Mouse (Mus musculus) forebrain, embryonic 12.5 days (tissue): ENCODE measurements around the gene Snrpa. TPM values are rescaled to one million over a fixed set of nuclear protein-coding genes. Genes with fewer than 3 reads are reported as not detected.

Experiments
- ATAC-seq: fragments of 200-750 bp; cut with Nextera tagmentation; 2 replicates; pipeline ENCODE4 v1.8.0; 2017; ENCODE audit warnings: moderate TSS enrichment; ENCODE audit not compliant: low FRiP score
- H3K27ac ChIP-seq: fragments of 300-500 bp; sonication (generic); 2 replicates; pipeline ENCODE4 v1.5.1; 2016; ENCODE audit warnings: mild to moderate bottlenecking
- H3K27me3 ChIP-seq: fragments of 300-500 bp; sonication (generic); 2 replicates; pipeline ENCODE4 v1.6.1; 2016; ENCODE audit warnings: mild to moderate bottlenecking
- H3K36me3 ChIP-seq: fragments of 300-500 bp; sonication (generic); replicated peaks from 2 replicates; pipeline ENCODE4 v1.6.1; 2016; ENCODE audit warnings: mild to moderate bottlenecking
- H3K4me1 ChIP-seq: fragments of 300-500 bp; sonication (generic); 2 replicates; pipeline ENCODE4 v1.6.1; 2016
- H3K4me2 ChIP-seq: fragments of 300-500 bp; sonication (generic); 2 replicates; pipeline ENCODE4 v1.6.1; 2016; ENCODE audit warnings: mild to moderate bottlenecking, moderate library complexity
- H3K4me3 ChIP-seq: fragments of 300-500 bp; sonication (generic); replicated peaks from 2 replicates; pipeline ENCODE4 v1.5.1; 2016; ENCODE audit warnings: mild to moderate bottlenecking
- H3K9ac ChIP-seq: fragments of 300-500 bp; sonication (generic); 2 replicates; pipeline ENCODE4 v1.6.1; 2016; ENCODE audit warnings: mild to moderate bottlenecking
- H3K9me3 ChIP-seq: fragments of 300-500 bp; sonication (generic); 2 replicates; pipeline ENCODE4 v1.6.1; 2016
- WGBS: fragments of 180-500 bp; shearing (Covaris S2); methylation state at CpG from one replicate; pipeline ENCODE4 v1.1.7; 2016; 5-methylcytosine and 5-hydroxymethylcytosine counted together
- polyA plus RNA-seq: library from polyadenylated mRNA; unstranded; fragments of >200 nt; fragmentation: Nextera tagmentation; extraction: Ambion mirVana; gene quantifications from 2 replicates; pipeline ENCODE4 v1.2.1, GENCODE M21; 2016

The Snrpa gene
- polyA plus RNA-seq, 1 experiment from 2014 or later, result 302 TPM

DNA sequence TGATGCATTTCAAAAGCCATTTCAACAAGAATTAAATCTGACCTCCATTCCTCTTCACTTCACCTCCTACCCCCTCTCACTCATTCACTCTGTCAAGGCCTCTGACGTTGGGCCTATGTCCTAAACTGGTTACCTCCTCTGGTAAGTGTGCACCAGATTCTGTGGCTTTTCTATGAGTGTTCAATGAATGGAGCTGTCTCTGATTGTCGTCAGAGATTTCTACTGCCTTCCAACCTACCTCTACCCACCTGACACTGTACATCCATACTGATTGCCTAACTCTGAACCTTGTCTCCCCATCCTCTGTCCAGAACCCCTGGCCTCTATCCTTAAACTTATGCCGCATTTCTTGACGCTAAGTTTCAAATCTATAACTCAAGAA is 18.1 kb downstream of the Snrpa start:
- WGBS, result 19% methylated on average over 4 of the region's 4 CpGs
- peak overlapping the region; percentile 58 for H3K4me2 ChIP-seq
- peak; percentile 1; the same call in 1 of the 2 replicates for ATAC-seq

DNA sequence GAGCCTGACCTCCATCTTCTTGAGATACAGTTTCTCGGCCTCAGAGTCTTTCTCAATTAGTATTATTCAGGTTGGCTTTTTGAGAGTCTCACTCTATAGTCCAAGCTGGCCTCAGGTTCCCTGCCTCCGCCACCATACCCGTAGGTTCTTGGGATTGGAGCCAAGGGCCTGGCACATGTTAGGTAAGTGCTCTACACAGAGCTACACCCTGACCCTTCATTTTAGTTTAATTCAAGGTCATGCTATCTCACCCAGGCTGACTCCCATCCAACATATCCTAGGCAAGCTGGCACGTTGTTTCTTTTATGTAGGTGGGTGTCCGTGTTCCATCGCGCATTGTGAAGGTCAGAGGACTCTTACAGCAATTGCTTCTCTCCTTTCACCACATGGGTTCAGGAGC is 21.2 kb downstream of the Snrpa start:
- ATAC-seq, result no peak
- Histone ChIP-seq H3K4me3 (no peak overlapping the region), H3K4me2 (no peak overlapping the region), H3K36me3 (peaks cover 43% of the 10 kb centered on the region), H3K9ac (no peak overlapping the region), H3K9me3 (no peaks in the 10 kb centered on the region), H3K27me3 (no peaks in the 10 kb centered on the region), H3K27ac (no peak overlapping the region), H3K4me1 (peaks cover 12% of the 10 kb centered on the region)
- WGBS, result 94% methylated on average over 7 of the region's 7 CpGs

More for the DNA sequence above, 18.1 kb downstream of the Snrpa start:
- H3K27me3 ChIP-seq, result no peaks in the 10 kb centered on the region
- H3K9me3 ChIP-seq, result no peaks in the 10 kb centered on the region
- H3K4me3 ChIP-seq, result peak overlapping the region; percentile 72
- peaks cover 22% of the 10 kb centered on the region for H3K36me3 ChIP-seq
- H3K9ac ChIP-seq, result peak overlapping the region; percentile 52
- H3K4me1 ChIP-seq, result peaks cover 12% of the 10 kb centered on the region
- peak overlapping the region; percentile 95 for H3K27ac ChIP-seq

DNA sequence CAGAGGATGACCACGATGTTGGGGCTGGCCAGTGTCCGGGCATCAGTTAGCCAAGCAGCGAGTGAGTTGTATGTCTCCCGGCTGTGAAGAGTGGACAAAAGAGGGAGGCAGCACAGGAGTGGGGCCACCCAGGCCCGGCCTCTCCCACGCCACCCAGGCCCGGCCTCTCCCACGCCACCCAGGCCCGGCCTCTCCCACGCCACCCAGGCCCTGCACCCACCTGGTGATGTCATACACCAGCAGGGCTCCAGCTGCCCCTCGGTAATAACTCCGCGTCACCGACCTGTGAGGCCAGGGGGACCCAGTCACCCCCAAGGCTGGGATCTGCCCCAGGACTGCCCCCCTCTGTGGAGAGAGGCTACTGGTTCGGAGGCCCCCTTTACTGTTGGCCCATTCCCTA is 21.6 kb downstream of the Snrpa start:
- Histone ChIP-seq H3K4me1 (peaks cover 9% of the 10 kb centered on the region), H3K36me3 (peaks cover 43% of the 10 kb centered on the region)

DNA sequence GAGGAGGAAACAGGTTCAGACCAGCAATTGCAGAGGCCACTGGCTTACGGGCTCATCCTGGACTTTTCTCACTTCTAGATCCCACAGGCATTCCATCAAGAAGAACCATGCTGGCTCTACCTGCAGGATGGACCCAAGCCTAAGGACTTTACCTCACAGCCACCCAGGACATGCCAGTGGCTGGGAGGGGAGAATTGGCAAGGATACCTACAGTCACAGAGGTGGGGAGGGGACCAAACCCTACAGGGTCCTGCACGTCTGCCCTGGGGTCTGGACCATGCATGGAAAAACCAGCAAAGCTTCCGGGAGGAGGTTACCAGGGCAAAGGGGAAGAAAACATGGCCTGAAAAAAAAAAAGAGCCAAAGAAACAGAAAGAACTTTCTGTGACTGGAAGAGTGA is 25.1 kb downstream of the Snrpa start:
- H3K27me3 ChIP-seq, result no peaks in the 10 kb centered on the region
- no peak overlapping the region for H3K4me3 ChIP-seq
- H3K4me1 ChIP-seq, result peaks cover 9% of the 10 kb centered on the region
- H3K27ac ChIP-seq, result no peak overlapping the region
- H3K9me3 ChIP-seq, result no peaks in the 10 kb centered on the region
- no peak for ATAC-seq
- H3K9ac ChIP-seq, result no peak overlapping the region
- H3K36me3 ChIP-seq, result peaks cover 43% of the 10 kb centered on the region
- no peak overlapping the region for H3K4me2 ChIP-seq
- 91% methylated on average over 3 of the region's 3 CpGs for WGBS

More for the DNA sequence above, 21.6 kb downstream of the Snrpa start:
- no peak overlapping the region for H3K4me2 ChIP-seq
- no peaks in the 10 kb centered on the region for H3K9me3 ChIP-seq
- H3K4me3 ChIP-seq, result no peak overlapping the region
- H3K27me3 ChIP-seq, result no peaks in the 10 kb centered on the region
- no peak for ATAC-seq
- H3K9ac ChIP-seq, result no peak overlapping the region
- no peak overlapping the region for H3K27ac ChIP-seq
- WGBS, result 96% methylated on average over 15 of the region's 15 CpGs

DNA sequence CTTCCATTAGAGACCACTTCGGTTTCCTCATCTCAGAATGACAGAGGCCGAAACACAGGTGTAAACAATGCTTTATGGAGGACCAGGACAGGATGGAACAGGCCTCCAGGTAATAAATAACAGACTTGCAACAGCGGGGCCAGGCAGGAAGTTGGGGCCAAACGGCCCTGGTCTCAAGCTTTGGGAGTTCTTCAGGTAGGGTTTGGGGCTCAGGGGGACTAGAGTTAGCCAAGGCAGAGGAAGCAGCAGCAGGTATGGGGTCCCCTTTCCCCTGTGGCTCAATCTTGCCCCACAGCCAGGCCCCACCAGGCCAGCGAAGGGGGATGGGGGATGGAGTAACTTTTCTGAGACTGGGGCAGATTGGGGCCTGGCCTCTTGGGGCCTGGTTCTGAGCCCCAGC is 27.7 kb downstream of the Snrpa start:
- Histone ChIP-seq H3K27ac (no peak overlapping the region), H3K9ac (no peak overlapping the region), H3K4me1 (peaks cover 34% of the 10 kb centered on the region), H3K27me3 (no peaks in the 10 kb centered on the region), H3K4me3 (no peak overlapping the region), H3K4me2 (no peak overlapping the region), H3K36me3 (peaks cover 47% of the 10 kb centered on the region), H3K9me3 (no peaks in the 10 kb centered on the region)
- ATAC-seq, result no peak
- 92% methylated on average over 5 of the region's 5 CpGs for WGBS

DNA sequence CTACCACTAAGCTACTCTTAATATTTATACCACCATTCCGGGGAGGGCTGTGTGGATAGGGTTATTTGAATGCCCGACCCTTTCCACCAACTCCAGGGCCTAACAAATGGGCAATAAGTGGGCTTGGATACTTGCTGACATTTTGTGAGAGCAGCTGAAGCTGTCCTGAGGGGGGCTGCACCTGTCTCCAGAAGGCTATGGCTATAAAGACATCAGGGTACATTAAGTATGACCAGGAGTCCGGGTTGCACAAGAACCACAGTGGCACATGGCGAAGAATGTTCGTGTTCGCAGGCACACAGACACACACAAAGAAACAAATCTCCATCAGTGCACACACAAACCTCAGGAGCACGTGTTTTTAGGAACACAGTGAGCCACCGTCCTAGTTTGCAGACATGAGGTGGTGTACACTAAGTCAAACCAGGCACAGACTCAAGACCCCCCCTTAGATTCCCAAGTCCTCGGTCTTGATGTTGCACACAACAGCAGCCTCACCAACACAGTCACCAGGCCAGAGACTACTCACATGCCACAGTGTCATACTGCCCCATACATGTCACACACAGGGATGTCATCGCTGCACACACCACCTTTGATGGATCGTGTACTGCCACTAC is 28.5 kb downstream of the Snrpa start:
- peak overlapping the region; percentile 86 for H3K4me2 ChIP-seq
- peak overlapping the region; percentile 76 for H3K9ac ChIP-seq
- peak overlapping the region; percentile 73 for H3K4me3 ChIP-seq
- H3K36me3 ChIP-seq, result peaks cover 43% of the 10 kb centered on the region
- H3K4me1 ChIP-seq, result peaks cover 42% of the 10 kb centered on the region
- peak overlapping the region; percentile 99 for H3K27ac ChIP-seq
- 79% methylated on average over 11 of the region's 11 CpGs for WGBS
- 0 out of 2 replicates have a peak, but pooled peaks have one; percentile 2 for ATAC-seq
- H3K9me3 ChIP-seq, result no peaks in the 10 kb centered on the region
- no peaks in the 10 kb centered on the region for H3K27me3 ChIP-seq

DNA sequence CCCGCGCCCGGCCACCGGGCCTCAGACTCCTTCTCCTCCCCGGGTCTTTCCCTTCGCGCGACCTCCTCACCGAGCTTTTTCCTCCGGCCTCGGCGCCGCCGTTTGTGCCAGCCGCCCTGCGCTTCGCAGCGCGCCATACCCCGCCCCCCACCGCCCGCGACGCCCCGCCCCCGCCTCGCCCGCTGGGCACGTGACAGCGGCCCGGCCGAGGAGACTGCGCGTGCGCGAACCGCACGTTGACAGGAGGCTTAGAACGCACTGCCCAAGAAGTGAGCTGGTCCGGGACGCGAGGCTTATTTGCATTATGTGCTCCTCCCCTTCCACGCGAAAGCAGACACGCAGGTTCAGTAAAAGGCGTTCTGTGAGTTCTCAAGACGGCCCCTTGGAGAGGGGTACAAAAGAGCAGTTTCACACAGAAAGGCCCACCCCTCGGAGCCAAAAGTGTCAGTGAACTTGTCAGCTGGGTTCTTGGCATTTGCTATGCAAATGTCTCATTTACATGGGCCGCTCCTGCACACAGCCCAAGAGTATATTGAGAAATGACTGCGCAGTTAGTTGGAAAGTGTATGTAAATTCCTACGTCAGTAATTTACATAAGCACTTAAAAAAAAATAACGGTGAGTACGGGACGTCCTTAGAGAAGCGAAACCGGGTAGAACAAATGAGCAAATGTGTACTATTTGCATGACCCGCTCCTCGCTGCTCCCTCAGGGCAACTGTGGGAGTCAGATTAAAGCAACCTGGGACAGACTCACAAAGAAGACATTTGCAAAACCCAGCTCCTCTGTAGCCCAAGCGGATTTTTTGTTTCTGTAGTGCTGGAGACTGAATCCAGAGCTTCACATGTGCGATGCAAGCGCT is 29.2 kb downstream of the Snrpa start, which contains the start of gene Egln2:
Gene Egln2, minus strand, starts transcription at position 189 of the 861 bp plus-strand sequence.
- H3K4me2 ChIP-seq, result peak within 1 kb of the TSS; percentile 86
- H3K27me3 ChIP-seq, result no peaks in the 10 kb centered on the region
- WGBS, result 2% methylated on average over 58 of the region's 61 CpGs
- peaks cover 49% of the 10 kb centered on the region for H3K4me1 ChIP-seq
- H3K9me3 ChIP-seq, result no peaks in the 10 kb centered on the region
- peaks cover 42% of the 10 kb centered on the region for H3K36me3 ChIP-seq
- peak within 1 kb of the TSS; percentile 73 for H3K4me3 ChIP-seq
- peak within 1 kb of the TSS; percentile 99 for H3K27ac ChIP-seq
- ATAC-seq, result peak; percentile 88
- peak within 1 kb of the TSS; percentile 76 for H3K9ac ChIP-seq

DNA sequence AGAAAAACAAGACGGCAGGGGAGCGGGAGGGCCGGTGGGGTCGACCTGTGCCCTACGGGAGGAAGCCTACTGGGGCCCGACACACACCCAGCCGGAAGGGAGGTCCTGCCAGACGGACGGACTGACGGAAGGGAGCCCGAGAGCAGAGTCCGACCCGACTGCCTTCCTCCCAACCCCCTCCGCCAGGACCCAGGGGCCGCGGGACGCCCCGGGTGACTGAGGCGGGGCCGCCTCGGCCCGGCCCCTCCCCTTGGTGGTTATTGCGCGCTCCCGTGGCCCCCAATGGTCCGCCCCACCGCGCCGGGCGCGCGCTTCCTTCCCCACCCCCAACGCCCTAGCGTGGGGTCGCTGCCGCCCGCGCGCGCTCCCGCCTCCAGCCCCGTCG is 29.9 kb downstream of the Snrpa start:
- H3K27ac ChIP-seq, result peak overlapping the region; percentile 99
- H3K36me3 ChIP-seq, result peaks cover 40% of the 10 kb centered on the region
- peak overlapping the region; percentile 76 for H3K9ac ChIP-seq
- under 1% methylated on average over 39 of the region's 43 CpGs for WGBS
- peak; percentile 69 for ATAC-seq
- no peaks in the 10 kb centered on the region for H3K27me3 ChIP-seq
- peak overlapping the region; percentile 86 for H3K4me2 ChIP-seq
- peaks cover 55% of the 10 kb centered on the region for H3K4me1 ChIP-seq
- peak overlapping the region; percentile 73 for H3K4me3 ChIP-seq
- no peaks in the 10 kb centered on the region for H3K9me3 ChIP-seq

DNA sequence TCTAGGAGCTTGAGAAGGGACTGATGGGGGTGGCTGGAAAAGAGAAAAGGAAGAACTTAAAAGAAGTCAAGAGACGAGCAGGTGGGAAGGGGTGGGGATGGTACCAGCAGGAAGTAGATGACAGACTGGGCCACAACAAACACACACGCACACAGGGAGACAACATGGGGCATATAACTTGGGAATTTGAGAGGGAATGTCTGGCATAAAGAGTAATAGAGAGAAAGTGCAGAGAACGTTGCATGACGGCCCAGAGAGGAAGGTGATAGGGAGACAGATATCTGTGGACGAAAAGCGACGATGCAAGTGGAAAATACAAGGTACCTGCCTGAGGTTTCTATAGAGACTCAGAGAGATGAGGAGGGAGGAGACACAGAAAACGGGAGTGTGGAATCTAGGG is 30.4 kb downstream of the Snrpa start:
- peak overlapping the region; percentile 99 for H3K27ac ChIP-seq
- 4% methylated on average over 8 of the region's 8 CpGs for WGBS
- H3K27me3 ChIP-seq, result no peaks in the 10 kb centered on the region
- H3K4me2 ChIP-seq, result peak overlapping the region; percentile 86
- no peaks in the 10 kb centered on the region for H3K9me3 ChIP-seq
- ATAC-seq, result peak; percentile 1; the same call in 1 of the 2 replicates
- peak overlapping the region; percentile 76 for H3K9ac ChIP-seq
- peaks cover 40% of the 10 kb centered on the region for H3K36me3 ChIP-seq
- H3K4me3 ChIP-seq, result peak overlapping the region; percentile 73
- H3K4me1 ChIP-seq, result peaks cover 60% of the 10 kb centered on the region

DNA sequence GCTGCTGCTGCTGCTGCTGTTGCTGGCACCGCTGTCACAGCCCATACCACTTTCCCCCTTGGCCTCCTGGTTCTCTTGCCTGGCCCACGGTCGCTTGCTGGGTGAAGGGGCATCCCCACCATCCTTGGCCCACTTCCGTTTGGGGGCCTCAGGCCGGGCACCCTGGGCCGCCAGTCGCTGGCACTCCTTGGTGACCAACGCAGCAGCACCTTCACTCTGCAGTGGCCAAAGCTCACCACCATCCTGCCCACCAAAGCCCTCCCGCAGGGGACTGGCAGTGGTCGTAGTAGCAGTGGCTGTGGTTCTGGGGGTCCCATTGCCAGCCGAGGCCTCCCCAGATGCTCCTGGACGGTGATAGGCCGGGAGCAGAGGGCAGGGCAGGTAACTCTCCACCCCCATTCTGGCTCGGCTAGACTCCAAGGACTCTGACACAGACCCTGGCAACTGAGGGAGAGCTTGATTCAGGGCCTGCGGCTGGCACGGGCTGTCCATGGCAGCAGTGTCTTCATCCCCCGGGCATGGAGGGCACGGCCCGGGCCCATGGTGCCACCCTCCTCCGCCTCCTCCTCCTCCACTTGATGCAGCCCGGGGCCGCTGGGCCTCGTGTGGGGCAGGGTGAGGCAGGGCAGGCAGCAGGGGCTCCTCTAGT is 30.9 kb downstream of the Snrpa start:
- H3K36me3 ChIP-seq, result peaks cover 39% of the 10 kb centered on the region
- peak overlapping the region; percentile 86 for H3K4me2 ChIP-seq
- peaks cover 64% of the 10 kb centered on the region for H3K4me1 ChIP-seq
- H3K9me3 ChIP-seq, result no peaks in the 10 kb centered on the region
- no peak for ATAC-seq
- 67% methylated on average over 23 of the region's 23 CpGs for WGBS
- H3K27me3 ChIP-seq, result no peaks in the 10 kb centered on the region
- 0 out of 2 replicates have a peak overlapping the region, but pooled peaks have one; percentile 99 for H3K27ac ChIP-seq
- peak overlapping the region; percentile 76 for H3K9ac ChIP-seq
- peak overlapping the region; percentile 73 for H3K4me3 ChIP-seq

DNA sequence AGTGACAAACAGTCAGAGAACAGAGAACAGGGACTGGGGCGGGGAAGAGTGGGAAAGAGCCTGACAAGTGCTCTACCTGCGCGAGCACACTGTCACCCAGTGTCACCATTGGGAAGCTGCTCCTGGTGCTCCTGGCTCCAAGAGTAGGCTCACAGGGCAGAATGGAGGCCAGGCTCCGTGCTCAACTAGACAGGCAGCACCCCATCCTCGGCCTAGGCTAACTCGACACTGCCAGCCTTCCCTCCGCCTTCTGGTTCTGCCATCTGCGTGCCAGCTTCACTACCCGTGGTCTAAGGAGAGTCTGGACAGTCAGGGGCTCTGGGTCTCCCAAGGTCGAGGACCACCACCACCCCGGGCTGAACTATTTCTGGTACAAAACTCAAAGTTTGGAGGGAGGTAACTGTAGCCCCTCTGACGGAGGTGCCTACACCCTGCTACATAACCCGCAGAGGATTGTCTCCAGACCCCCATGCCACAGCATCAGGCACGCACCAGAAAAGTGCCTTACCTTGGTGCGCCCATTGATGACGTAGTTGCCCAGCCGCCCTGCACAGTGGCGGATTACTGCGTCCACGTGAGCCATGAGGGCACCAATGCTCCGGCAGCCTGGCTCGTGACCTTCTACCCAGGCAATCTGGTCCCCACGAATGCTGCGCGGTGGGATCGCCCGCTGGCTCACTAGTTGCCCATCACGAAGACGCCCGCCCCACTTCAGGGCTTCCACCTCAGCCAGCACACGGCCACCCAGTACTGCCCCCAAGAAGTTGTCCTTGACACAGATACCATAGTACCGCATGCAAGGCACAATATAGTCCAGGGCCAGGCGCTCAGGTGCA is 31.7 kb downstream of the Snrpa start:
- H3K36me3 ChIP-seq, result peaks cover 42% of the 10 kb centered on the region
- H3K27ac ChIP-seq, result no peak overlapping the region
- peak overlapping the region; percentile 73 for H3K4me3 ChIP-seq
- WGBS, result 83% methylated on average over 33 of the region's 33 CpGs
- ATAC-seq, result no peak
- peak overlapping the region; percentile 86 for H3K4me2 ChIP-seq
- H3K27me3 ChIP-seq, result no peaks in the 10 kb centered on the region
- peaks cover 69% of the 10 kb centered on the region for H3K4me1 ChIP-seq
- H3K9me3 ChIP-seq, result no peaks in the 10 kb centered on the region
- peak overlapping the region; percentile 76 for H3K9ac ChIP-seq
